Mouse (Mus musculus): ENCODE data around the gene Fam129b. TPM values are rescaled to one million over a fixed set of nuclear protein-coding genes. Genes with fewer than 3 reads are reported as not detected.

The Fam129b gene
- polyA plus RNA-seq, 1 experiment from 2014 or later = 12.4 TPM

DNA sequence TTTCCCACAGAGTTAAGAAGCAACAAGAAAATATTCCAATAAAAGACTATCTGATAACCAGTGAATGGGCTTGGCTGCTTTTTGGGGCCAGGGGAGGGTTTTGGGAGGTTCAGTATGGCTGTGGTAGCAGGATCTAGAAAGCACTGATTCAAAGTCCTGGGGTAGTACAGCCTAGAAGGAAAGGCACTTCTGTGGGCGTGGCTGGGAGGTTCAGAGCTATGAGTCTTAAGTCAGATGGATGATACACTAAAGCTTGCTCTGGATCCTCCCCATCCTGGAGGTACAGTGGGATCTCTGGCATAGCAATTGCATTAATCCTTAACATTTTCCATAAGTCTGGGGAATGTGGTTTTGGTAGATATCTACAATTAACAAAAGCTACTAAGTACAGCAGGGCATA lies 88.1 kb downstream of the Fam129b start:
- 32% methylated on average over 1 of the region's 1 CpGs for WGBS (ENCODE audit: insufficient replicate concordance)
- Histone ChIP-seq H3K27me3 (replicated peaks) (no peaks in the 10 kb centered on the region), H3K4me1 (peaks cover 73% of the 10 kb centered on the region), H3K9ac (peak overlapping the region; percentile 94), H3K4me3 (peak overlapping the region; percentile 86), H3K4me2 (peak overlapping the region; percentile 96), H3K27ac (peak overlapping the region; percentile 94), H3K36me3 (peaks cover 31% of the 10 kb centered on the region), H3K9me3 (replicated peaks) (no peaks in the 10 kb centered on the region)
- no peak for ATAC-seq

DNA sequence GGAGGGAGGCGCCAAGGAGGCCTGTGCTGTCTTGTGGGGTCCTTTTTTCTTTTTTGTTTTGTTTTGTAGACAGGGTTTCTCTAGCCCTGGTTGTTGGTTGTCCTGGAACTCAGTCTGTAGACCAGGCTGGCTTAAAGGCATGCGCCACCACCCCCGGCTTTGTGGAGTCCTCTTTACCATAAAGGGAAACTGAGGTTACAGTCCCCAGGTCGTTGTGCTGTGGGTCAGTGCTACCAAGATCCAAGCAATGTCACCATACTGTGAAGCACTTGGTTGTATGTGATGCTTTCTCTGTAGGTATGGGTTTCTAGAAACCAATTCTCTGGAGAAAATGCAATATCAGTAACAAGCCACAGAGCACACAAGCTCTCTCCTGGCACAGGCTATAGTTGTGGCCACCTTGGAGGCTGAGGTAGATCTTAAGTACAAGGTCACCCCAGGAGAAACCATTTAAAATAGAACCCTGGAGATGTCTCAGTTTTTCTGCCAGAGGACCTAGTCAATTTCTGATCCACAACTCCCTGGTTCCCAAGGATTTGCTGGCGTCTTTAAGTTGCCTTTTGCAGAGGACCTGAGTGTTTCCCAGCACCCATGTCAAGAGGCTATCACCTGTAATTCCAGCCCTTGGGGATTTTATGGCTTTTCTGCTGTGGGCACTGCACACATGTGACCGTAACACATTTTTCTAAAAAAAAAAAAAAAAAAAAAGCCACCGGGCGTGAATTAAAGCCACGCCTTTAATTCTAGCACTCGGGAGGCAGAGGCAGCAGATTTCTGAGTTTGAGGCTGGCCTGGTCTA lies 88.9 kb downstream of the Fam129b start:
- no peaks in the 10 kb centered on the region for H3K27me3 ChIP-seq (replicated peaks)
- 24% methylated on average over 10 of the region's 10 CpGs for WGBS (ENCODE audit: insufficient replicate concordance)
- peak overlapping the region; percentile 94 for H3K27ac ChIP-seq
- H3K4me2 ChIP-seq = peak overlapping the region; percentile 96
- H3K9ac ChIP-seq = peak overlapping the region; percentile 52
- H3K36me3 ChIP-seq = peaks cover 31% of the 10 kb centered on the region
- H3K9me3 ChIP-seq (replicated peaks) = no peaks in the 10 kb centered on the region
- H3K4me3 ChIP-seq = peak overlapping the region; percentile 86; the same call in 1 of the 2 replicates
- ATAC-seq = no peak
- peaks cover 73% of the 10 kb centered on the region for H3K4me1 ChIP-seq

DNA sequence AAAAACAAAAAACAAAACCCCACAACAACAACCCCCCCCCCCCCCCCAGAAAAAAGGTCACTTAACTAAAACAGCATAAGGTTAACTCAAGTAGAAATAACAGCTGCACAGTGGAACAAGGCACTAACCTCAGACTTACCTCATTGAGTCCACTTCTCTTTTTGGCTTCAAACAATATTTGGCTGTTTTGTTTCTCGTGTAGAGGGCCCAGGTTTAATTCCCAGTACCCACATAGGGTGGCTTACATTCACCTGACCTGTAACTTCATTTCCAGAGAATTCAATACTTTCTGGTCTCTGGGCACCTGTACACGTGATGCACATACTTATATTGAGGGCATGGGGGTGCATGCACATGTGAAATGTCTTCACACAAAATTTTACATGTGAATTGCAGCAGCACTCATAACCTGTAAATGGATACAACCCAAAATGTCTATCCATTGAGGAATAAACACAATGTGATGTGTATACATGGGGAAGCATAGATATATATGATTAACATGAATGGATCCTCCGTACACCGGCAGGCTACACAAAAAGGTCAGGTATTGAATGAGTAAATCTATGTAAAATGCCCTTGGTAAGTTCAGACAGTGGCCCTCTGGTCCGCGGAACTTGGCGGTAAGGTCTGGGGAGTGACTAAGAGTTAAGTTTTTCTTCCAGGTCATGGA lies 89.7 kb downstream of the Fam129b start:
- no peaks in the 10 kb centered on the region for H3K27me3 ChIP-seq (replicated peaks)
- peaks cover 31% of the 10 kb centered on the region for H3K36me3 ChIP-seq
- peak overlapping the region; percentile 87 for H3K9ac ChIP-seq
- peak overlapping the region; percentile 89 for H3K27ac ChIP-seq
- H3K4me3 ChIP-seq = peak overlapping the region; percentile 74
- H3K4me2 ChIP-seq = peak overlapping the region; percentile 94
- H3K4me1 ChIP-seq = peaks cover 66% of the 10 kb centered on the region
- H3K9me3 ChIP-seq (replicated peaks) = no peaks in the 10 kb centered on the region
- 5% methylated on average over 7 of the region's 7 CpGs for WGBS (ENCODE audit: insufficient replicate concordance)
- ATAC-seq = no peak

DNA sequence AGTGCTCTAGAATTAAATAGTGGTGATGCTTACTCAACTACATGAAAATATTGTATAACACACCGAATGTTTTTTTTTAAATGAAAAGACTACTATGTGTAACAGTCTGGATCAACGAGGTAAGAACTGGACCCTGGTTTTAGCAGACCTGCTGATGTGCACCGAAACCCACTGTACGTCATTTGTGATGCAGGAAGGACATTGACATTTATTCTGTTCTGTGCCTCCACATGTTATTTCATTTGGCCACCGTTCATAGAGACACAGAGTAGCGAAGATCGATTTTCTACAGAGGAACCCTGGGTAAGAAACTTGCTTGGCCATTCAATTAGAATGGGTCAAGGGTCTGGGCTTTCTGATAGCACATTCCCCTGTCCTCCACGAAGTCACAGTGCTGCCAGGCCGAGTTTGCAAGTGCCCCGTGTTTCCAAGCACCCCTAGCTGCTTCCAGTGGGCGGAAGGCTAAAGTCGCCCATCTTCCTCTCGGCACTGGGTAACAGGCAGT lies 90.3 kb downstream of the Fam129b start:
- WGBS (ENCODE audit: insufficient replicate concordance) = 7% methylated on average over 13 of the region's 13 CpGs
- Histone ChIP-seq H3K27me3 (replicated peaks) (no peaks in the 10 kb centered on the region), H3K4me1 (peaks cover 60% of the 10 kb centered on the region), H3K9me3 (replicated peaks) (no peaks in the 10 kb centered on the region), H3K9ac (peak overlapping the region; percentile 87), H3K4me3 (peak overlapping the region; percentile 74), H3K36me3 (peaks cover 31% of the 10 kb centered on the region), H3K4me2 (peak overlapping the region; percentile 94), H3K27ac (peak overlapping the region; percentile 89)
- no peak; the same call in 1 of the 2 replicates for ATAC-seq

DNA sequence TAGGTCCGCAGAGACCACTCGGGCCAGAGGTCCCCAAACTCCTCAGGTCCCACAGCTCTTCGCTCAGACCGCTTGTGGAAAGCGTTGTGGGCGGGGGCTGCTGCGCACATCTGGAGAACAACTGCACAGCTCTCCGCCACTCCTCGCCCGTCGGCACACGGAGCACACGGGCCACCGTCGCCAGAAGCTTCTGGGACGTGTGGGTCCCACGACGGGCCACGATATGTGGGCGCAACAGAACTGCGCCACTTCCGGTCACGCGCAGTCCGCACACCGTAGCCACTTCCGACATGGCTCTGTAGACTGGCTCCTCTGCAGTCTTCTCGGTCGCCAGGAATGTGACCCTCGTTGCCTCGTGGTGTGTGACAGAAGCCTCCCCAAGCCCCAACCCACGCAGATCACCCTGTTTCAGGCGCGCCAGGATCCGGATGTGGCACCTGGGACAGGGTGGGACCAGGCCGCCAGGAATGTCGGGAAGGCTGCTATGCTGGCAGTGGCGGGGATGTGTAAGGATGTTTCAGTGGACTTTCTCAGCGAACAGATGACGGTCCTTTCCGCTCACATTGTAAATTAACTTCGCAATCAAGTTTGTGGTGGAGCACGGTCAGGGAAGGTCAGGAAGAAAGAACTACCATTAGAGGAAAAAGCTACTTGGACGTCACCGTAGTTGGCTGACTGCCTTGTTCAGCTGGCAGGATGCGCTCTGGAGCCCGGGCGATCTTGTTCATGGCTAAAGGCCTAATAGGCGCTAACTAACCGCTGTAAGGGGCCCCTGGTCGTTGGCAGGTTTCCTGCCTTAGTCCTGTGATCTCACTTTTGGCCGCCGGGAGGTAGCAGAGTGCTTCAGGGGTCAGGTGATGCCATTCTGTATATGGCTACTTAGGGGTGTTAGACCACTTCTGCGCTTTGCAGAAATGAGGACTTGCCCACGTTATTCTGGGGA lies 91.0 kb downstream of the Fam129b start:
- WGBS (ENCODE audit: insufficient replicate concordance) = under 1% methylated on average over 55 of the region's 55 CpGs
- H3K27me3 ChIP-seq (replicated peaks) = no peaks in the 10 kb centered on the region
- H3K4me1 ChIP-seq = peaks cover 57% of the 10 kb centered on the region
- peaks cover 30% of the 10 kb centered on the region for H3K36me3 ChIP-seq
- peak overlapping the region; percentile 74 for H3K4me3 ChIP-seq
- H3K9ac ChIP-seq = peak overlapping the region; percentile 87
- no peaks in the 10 kb centered on the region for H3K9me3 ChIP-seq (replicated peaks)
- H3K4me2 ChIP-seq = peak overlapping the region; percentile 94
- peak overlapping the region; percentile 89 for H3K27ac ChIP-seq
- ATAC-seq = peak; percentile 79

DNA sequence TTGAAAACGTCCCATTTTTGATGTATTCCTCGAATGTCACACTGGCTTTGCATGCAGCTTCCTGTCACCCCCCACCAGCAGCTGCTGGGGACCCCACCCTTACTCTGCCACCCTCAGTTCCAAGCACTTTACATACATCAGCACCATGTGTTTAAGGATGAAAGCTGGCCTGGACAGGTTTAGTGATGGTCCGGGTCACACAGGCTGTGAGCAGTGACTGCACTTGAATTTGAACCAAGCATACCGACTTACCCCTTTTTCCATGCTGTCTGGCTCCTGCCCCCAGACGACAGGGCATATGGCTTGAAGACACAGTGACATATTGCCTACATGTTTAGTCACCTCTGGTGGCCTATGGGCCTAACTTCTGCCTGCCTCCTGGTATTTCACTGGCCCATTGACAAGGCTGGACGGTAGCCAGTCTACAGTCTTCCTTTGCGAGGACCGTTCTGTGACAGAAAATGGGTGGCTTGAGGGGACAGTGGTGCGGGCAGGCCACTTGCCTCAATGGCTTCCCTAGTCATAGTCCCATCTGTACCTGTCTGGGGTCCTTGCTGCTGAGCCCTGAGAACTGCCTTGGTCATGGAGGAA lies 92.2 kb downstream of the Fam129b start:
- Histone ChIP-seq H3K4me3 (peak overlapping the region; percentile 74), H3K4me1 (peaks cover 45% of the 10 kb centered on the region), H3K36me3 (peaks cover 22% of the 10 kb centered on the region), H3K4me2 (peak overlapping the region; percentile 94), H3K9ac (peak overlapping the region; percentile 87; the same call in 1 of the 2 replicates), H3K27ac (no peak overlapping the region; the same call in 1 of the 2 replicates), H3K27me3 (replicated peaks) (no peaks in the 10 kb centered on the region), H3K9me3 (replicated peaks) (no peaks in the 10 kb centered on the region)
- 72% methylated on average over 9 of the region's 9 CpGs for WGBS (ENCODE audit: insufficient replicate concordance)
- no peak for ATAC-seq

DNA sequence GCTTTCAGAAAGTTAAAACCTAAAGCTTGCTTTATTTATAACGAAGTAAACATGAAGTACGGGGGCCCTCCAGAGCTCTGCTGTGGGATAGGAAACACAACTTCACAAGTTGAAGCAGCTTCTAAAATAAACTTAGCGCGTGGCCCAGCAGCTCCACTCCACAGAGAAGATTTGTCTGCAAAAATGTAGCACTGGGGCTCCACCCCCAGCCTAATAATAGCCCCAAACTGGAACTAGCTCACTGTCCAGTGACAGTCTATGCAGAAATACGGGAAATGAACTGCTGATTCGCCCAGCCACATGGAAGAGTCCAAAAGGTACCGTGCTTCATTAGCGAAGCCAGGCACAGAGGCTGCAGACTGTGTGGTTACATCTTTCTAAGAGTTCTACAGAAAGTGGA lies 93.4 kb downstream of the Fam129b start:
- Histone ChIP-seq H3K27ac (no peak overlapping the region), H3K36me3 (peaks cover 19% of the 10 kb centered on the region), H3K27me3 (replicated peaks) (no peaks in the 10 kb centered on the region), H3K4me1 (peaks cover 33% of the 10 kb centered on the region), H3K4me2 (no peak overlapping the region), H3K4me3 (no peak overlapping the region), H3K9me3 (replicated peaks) (no peaks in the 10 kb centered on the region), H3K9ac (no peak overlapping the region)
- WGBS (ENCODE audit: insufficient replicate concordance) = 60% methylated on average over 8 of the region's 8 CpGs
- no peak for ATAC-seq

DNA sequence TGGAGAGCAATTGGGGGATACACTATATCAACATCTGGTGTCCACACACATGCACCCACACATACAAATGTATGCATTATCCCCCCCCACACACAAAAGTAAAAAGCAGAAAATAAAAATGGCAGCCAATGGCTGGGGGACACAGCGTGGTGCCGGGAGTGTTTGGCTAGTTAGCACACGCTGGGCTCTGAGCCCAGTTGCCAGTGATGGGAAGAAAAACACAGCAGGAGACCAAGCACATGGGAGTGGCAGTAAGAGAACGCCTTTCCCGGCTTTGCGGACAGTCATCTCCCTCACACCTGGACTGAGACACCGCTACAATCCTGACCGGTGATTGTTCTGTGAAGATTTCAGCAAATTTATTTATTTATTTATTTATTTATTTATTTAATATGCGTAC lies 95.3 kb downstream of the Fam129b start:
- 67% methylated on average over 9 of the region's 9 CpGs for WGBS (ENCODE audit: insufficient replicate concordance)
- Histone ChIP-seq H3K9ac (no peak overlapping the region), H3K9me3 (replicated peaks) (no peaks in the 10 kb centered on the region), H3K27me3 (replicated peaks) (no peaks in the 10 kb centered on the region), H3K4me1 (peaks cover 17% of the 10 kb centered on the region), H3K36me3 (peaks cover 28% of the 10 kb centered on the region), H3K4me3 (no peak overlapping the region), H3K27ac (no peak overlapping the region), H3K4me2 (no peak overlapping the region)
- no peak for ATAC-seq

DNA sequence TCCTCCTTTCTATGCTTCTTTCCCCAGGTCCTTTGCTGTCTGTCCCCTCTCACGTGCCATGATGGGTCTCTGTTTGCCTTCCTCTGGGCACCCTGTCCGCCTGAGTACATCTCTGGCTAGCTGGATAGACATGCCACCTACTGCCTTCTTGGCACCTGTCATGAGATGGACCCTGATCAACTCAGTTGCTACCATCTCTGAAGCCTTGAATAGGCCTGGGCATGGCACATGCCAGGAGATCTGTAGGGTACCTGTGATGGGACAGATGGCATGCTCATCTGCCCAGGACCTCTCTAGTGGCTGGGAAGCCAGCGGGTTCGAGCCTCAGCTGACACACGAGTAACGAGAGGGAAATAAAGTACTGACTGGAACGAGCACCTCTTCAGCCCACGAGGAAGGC lies 98.3 kb downstream of the Fam129b start:
- H3K4me1 ChIP-seq = peaks cover 30% of the 10 kb centered on the region
- H3K27me3 ChIP-seq (replicated peaks) = no peaks in the 10 kb centered on the region
- no peak overlapping the region for H3K9ac ChIP-seq
- H3K4me3 ChIP-seq = no peak overlapping the region
- H3K9me3 ChIP-seq (replicated peaks) = no peaks in the 10 kb centered on the region
- no peak overlapping the region for H3K4me2 ChIP-seq
- ATAC-seq = no peak
- peaks cover 28% of the 10 kb centered on the region for H3K36me3 ChIP-seq
- 73% methylated on average over 8 of the region's 8 CpGs for WGBS (ENCODE audit: insufficient replicate concordance)
- no peak overlapping the region for H3K27ac ChIP-seq

Measured in liver, embryonic 12.5 days (tissue).